Mouse (Mus musculus) stomach, postnatal 0 days (tissue): ENCODE data around the gene Egfem1. TPM values are rescaled to one million over a fixed set of nuclear protein-coding genes. Genes with fewer than 3 reads are reported as not detected.

Experiments used
- ATAC-seq: fragments of 200-750 bp; cut with Nextera tagmentation; 2 replicates; pipeline ENCODE4 v1.8.0; 2017; ENCODE audit not compliant: low FRiP score, low TSS enrichment
- DNase-seq: peaks from one replicate; pipeline ENCODE4 v3.0.0-alpha.2; 2016; ENCODE audit warnings: low spot score
- H3K27ac ChIP-seq: fragments of 300-500 bp; sonication (generic); replicated peaks from 2 replicates; pipeline ENCODE4 v1.5.1; 2014; ENCODE audit warnings: mild to moderate bottlenecking, control low read depth
- H3K27me3 ChIP-seq: fragments of 300-500 bp; sonication (generic); 2 replicates; pipeline ENCODE4 v1.6.1; 2014; ENCODE audit warnings: low read length; ENCODE audit not compliant: control insufficient read depth, insufficient read depth
- H3K36me3 ChIP-seq: fragments of 300-500 bp; sonication (generic); 2 replicates; pipeline ENCODE4 v1.6.1; 2014; ENCODE audit warnings: low read length, mixed read lengths; ENCODE audit not compliant: control insufficient read depth, insufficient read depth
- H3K4me1 ChIP-seq: fragments of 300-500 bp; sonication (generic); replicated peaks from 2 replicates; pipeline ENCODE4 v1.6.1; 2014; ENCODE audit warnings: antibody characterized with exemption; ENCODE audit not compliant: control insufficient read depth, insufficient read depth
- H3K4me2 ChIP-seq: fragments of 300-500 bp; sonication (generic); replicated peaks from 2 replicates; pipeline ENCODE4 v1.6.1; 2014; ENCODE audit warnings: low read depth, mild to moderate bottlenecking, control low read depth, moderate library complexity
- H3K4me3 ChIP-seq: fragments of 300-500 bp; sonication (generic); 2 replicates; pipeline ENCODE4 v1.5.1; 2014; ENCODE audit warnings: low read depth, low read length, control low read depth
- H3K9ac ChIP-seq: fragments of 300-500 bp; sonication (generic); 2 replicates; pipeline ENCODE4 v1.6.1; 2014; ENCODE audit warnings: mild to moderate bottlenecking, low read length, control low read depth, mixed read lengths
- H3K9me3 ChIP-seq: fragments of 300-500 bp; sonication (generic); 2 replicates; pipeline ENCODE4 v1.6.1; 2016; ENCODE audit warnings: low read length; ENCODE audit not compliant: control insufficient read depth
- CTCF ChIP-seq: IDR thresholded peaks from 2 replicates; pipeline ENCODE4 v1.5.1; 2016; ENCODE audit warnings: antibody characterized with exemption, low read depth, mild to moderate bottlenecking, moderate library complexity
- EP300 ChIP-seq: optimal IDR thresholded peaks from 2 replicates; pipeline ENCODE3; 2016; ENCODE audit warnings: antibody characterized with exemption
- WGBS: fragments of 180-500 bp; shearing (Covaris S2); extraction: QIAGEN DNeasy Blood & Tissue Kit; methylation state at CpG from one replicate; pipeline ENCODE4 v1.1.7; 2014; 5-methylcytosine and 5-hydroxymethylcytosine counted together
- polyA plus RNA-seq: library from polyadenylated mRNA; unstranded; fragments of >200 nt; fragmentation: Nextera tagmentation; extraction: Ambion mirVana; gene quantifications from 2 replicates; pipeline ENCODE4 v1.2.1, GENCODE M21; 2015

Egfem1 gene
- polyA plus RNA-seq, 1 experiment from 2014 or later, result 0.16 TPM

DNA sequence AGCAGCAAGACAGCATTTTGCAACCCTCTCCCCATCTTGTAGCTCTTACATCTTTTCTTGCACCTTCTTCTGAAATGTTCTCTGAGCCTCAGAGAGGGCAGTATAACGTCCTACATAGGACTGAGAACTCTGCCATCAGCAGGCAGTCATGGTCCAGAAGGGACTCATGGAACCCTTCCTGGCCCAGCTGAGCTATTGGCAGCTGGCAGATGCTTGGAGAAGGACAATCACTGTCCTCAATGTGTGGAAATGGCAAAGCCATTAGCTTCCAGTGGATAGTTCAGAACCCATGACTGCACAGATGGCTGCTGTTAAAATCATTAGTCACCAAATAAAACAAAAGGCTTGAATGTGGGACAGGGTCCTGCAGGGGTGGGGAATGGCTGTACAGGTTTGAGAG lies 35.6 kb downstream of the Egfem1 start:
- Histone ChIP-seq H3K27me3 (no peaks in the 10 kb centered on the region), H3K36me3 (no peaks in the 10 kb centered on the region), H3K27ac (no peak overlapping the region), H3K4me1 (no peaks in the 10 kb centered on the region), H3K4me2 (no peak overlapping the region), H3K9me3 (no peaks in the 10 kb centered on the region), H3K4me3 (no peak overlapping the region), H3K9ac (no peak overlapping the region)
- no peak for DNase-seq
- ATAC-seq, result no peak
- TF ChIP-seq EP300, result no peak
- no peak for TF ChIP-seq CTCF
- WGBS, result 84% methylated on average over 1 of the region's 1 CpGs

DNA sequence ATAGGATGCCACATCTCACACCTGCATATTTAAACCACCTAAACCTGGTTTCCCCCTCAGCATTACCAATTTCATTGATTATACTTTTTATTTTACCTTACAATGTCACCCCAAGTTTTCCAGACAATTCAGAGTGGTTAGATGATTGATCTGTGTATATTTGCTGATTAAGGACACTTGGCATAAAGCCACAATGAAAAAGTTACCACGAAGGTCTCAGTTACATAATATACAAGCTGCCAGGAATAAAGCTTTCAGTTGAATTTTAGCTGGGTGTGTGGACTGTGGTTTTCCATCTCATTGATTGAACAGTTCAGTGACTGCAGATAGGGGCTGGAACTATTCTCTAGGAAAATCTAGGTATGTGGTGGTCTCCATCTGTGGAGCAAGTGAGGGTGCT lies 40.7 kb downstream of the Egfem1 start:
- no peak for TF ChIP-seq EP300
- no peak for TF ChIP-seq CTCF
- no peak overlapping the region for H3K4me3 ChIP-seq
- 32% methylated on average over 1 of the region's 1 CpGs for WGBS
- H3K9me3 ChIP-seq, result no peaks in the 10 kb centered on the region
- no peak overlapping the region for H3K4me2 ChIP-seq
- no peaks in the 10 kb centered on the region for H3K4me1 ChIP-seq
- no peaks in the 10 kb centered on the region for H3K36me3 ChIP-seq
- H3K9ac ChIP-seq, result no peak overlapping the region
- H3K27me3 ChIP-seq, result no peaks in the 10 kb centered on the region
- DNase-seq, result no peak
- ATAC-seq, result no peak
- no peak overlapping the region for H3K27ac ChIP-seq

DNA sequence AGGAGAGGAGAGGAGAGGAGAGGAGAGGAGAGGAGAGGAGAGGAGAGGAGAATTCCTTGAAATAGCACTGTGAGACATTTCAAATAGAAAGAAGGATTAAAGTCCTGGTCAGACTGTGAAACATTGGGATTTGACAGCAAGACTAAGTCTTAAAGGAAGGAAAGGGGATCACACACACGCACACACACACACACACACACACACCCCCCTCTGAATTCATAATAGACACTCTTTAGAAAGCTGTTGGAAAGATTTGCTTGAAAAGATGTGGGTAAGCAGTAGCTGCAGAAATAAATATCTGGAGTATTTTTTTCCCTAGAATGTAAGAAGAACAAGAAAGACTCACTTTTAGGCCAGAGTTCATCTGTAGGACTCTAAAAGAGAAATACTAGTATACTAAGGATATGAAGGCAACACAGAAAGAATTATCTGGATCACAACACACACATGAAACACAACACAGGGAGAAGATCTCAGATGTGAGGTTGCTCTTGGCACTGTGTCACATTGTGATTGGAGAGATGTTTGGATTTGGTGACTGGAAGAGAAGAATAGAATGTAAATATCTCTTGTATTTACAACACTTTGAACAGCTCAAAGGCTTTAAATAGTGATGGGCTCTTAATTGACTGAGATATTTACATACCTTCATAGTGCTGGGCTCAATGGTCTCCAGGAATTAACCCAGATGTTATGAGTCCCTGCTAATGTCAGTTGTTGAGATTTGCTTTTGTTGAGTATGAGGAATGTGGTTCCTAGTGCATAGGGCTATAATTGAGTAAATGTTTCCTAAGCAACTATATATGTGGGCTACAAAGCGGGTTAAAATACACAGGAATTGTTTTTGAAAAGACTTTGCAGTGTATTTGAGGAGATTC lies 50.5 kb downstream of the Egfem1 start:
- TF ChIP-seq CTCF (no peak), EP300 (no peak)
- Histone ChIP-seq H3K36me3 (no peaks in the 10 kb centered on the region), H3K4me3 (no peak overlapping the region), H3K4me2 (no peak overlapping the region), H3K9ac (no peak overlapping the region), H3K4me1 (no peaks in the 10 kb centered on the region), H3K9me3 (no peaks in the 10 kb centered on the region), H3K27ac (no peak overlapping the region), H3K27me3 (no peaks in the 10 kb centered on the region)
- WGBS, result 43% methylated on average over 2 of the region's 2 CpGs
- no peak for DNase-seq
- no peak for ATAC-seq

DNA sequence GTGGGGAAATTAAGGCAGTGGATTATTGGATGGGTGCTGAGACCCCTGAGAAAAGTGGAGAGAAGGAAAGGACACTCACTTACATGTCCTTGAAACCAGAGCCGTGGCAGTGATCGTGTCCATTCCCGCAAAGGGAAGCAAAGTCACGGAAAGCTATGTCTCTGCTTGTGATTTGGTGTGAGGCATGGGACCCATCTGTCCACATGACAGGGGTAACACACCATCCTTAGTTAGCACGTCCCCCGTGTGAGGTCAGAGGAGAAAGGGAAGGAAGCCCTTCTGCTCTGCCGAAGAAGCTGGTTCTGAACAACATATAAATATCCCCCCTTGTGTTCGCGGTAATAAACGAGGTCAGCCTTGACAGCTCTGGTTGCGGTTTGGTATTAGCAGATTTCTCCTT lies 52.7 kb downstream of the Egfem1 start:
- H3K4me2 ChIP-seq, result no peak overlapping the region
- ATAC-seq (no peak), DNase-seq (no peak)
- WGBS, result 67% methylated on average over 11 of the region's 11 CpGs
- H3K4me3 ChIP-seq, result no peak overlapping the region
- no peaks in the 10 kb centered on the region for H3K36me3 ChIP-seq
- H3K9ac ChIP-seq, result no peak overlapping the region
- H3K27me3 ChIP-seq, result no peaks in the 10 kb centered on the region
- H3K4me1 ChIP-seq, result no peaks in the 10 kb centered on the region
- no peaks in the 10 kb centered on the region for H3K9me3 ChIP-seq
- no peak overlapping the region for H3K27ac ChIP-seq
- TF ChIP-seq EP300 (no peak), CTCF (no peak)

DNA sequence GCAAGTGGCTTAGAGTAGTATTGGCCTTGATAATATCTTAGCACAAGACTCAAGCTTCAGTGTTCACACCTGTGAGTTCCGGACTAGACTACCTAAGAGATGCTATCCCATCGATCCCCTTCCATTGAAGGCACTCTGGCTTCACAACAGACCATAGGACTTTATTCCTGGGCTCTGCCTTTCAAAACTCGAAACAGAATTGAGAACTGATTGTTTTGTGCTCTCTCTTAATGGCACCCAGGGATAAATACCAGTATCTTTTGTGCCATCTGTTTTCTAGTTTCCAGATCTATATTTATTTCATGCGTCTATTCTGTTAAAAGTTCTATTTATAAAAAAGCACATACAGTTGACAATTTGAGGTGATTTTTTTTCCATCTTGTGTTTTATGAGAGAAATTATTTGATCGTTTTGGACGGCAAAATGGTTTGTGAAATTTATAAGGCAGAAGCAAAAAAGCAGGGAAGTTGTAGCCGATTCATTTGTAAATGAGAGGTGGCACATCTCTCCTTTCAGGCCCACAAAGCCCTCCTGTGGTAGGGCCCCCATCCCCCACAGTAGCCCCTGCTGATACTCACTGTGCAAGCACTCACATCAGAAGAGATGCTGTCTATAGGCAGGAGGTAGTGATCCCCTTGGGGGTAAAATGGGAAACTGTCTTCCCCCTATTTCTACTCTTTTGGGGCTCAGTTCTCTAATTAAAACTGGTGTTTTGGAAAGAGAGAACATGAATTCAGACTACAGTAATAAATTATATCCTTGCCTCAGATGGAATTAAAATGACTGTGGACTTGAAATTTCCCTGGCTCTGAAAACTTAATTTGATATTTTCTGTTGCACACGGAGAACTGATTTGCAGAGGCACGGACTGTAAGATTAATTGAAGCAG lies 53.6 kb downstream of the Egfem1 start:
- Histone ChIP-seq H3K9ac (no peak overlapping the region), H3K27ac (no peak overlapping the region), H3K4me1 (no peaks in the 10 kb centered on the region), H3K36me3 (no peaks in the 10 kb centered on the region), H3K4me2 (no peak overlapping the region), H3K9me3 (no peaks in the 10 kb centered on the region), H3K27me3 (no peaks in the 10 kb centered on the region), H3K4me3 (no peak overlapping the region)
- TF ChIP-seq CTCF, result no peak
- TF ChIP-seq EP300, result no peak
- WGBS, result 49% methylated on average over 9 of the region's 9 CpGs
- no peak for DNase-seq
- ATAC-seq, result no peak
